Mouse (Mus musculus) splenic B cell, adult 2 months (primary cell): ENCODE data around the gene Skiv2l.
"Not testable (repeated sequence)": the region's sequence is repeated elsewhere in the genome, so short reads cannot be mapped to it uniquely, and the experiment has no call there.

ENCODE experiments used
- DNase-seq: peaks from one replicate; pipeline ENCODE4 v3.0.0-alpha.2; 2011; ENCODE audit warnings: low read depth, low spot score
- H3K27me3 ChIP-seq: 2 replicates; pipeline ENCODE4 v1.6.1; 2012; ENCODE audit warnings: mild to moderate bottlenecking, low read length, moderate library complexity, mixed read lengths; ENCODE audit not compliant: control insufficient read depth, poor library complexity, insufficient read depth, severe bottlenecking
- H3K36me3 ChIP-seq: 2 replicates; pipeline ENCODE4 v1.6.1; 2012; ENCODE audit warnings: mild to moderate bottlenecking, low read length, moderate library complexity, mixed read lengths; ENCODE audit not compliant: control insufficient read depth, poor library complexity, insufficient read depth, severe bottlenecking

Gene Skiv2l

GRCm38 (mm10) chr17:34810411-34810810 lies 39.6 kb downstream of the Skiv2l start:
- H3K27me3 ChIP-seq, DNase-seq, H3K36me3 ChIP-seq: not testable (repeated sequence)

GRCm38 (mm10) chr17:34808599-34809205 lies 41.3 kb downstream of the Skiv2l start:
- DNase-seq = no peak
- H3K27me3 ChIP-seq = no peaks in the 10 kb centered on the region
- no peaks in the 10 kb centered on the region for H3K36me3 ChIP-seq

- DNase-seq = no peak
- no peaks in the 10 kb centered on the region for H3K36me3 ChIP-seq
These were observed 42.8 kb downstream of the Skiv2l start for GRCm38 (mm10) chr17:34807176-34807575.

DNA sequence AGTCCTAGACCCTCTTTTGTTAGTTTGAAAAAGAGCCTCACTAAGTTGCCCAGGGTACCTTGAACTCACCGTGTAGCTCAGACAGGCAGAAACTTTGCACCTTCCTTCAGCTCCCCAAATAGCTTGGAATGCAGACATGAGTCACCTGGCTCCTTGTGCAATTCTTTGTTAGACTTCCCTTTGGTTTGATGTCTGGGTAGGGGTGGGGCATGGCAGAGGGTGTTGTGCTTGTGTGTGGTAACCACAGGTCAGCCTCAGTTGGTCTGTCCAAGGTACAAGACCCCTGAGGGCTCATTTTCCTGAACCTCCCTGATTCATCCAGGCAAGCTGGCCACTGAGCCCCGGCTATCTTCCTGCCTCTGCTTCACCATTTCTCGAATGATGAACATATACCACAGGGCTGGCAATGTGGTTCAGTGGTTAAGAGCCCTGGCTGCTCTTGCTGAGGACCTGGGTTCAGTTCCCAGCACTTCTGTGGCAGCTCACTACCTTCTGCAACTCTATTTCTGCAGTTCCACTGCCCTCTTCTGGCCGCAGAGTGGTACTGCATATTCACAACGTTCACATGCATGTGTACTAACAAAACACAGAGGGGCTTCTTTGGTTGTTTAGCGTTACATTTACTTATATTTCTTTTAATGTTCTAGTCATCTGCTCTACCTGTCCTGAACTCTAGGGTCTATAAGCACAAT lies 45.0 kb downstream of the Skiv2l start:
- H3K36me3 ChIP-seq = no peaks in the 10 kb centered on the region
- DNase-seq = peak; percentile 29

More at GRCm38 (mm10) chr17:34807176-34807575, 42.8 kb downstream of the Skiv2l start:
- no peaks in the 10 kb centered on the region for H3K27me3 ChIP-seq

DNA sequence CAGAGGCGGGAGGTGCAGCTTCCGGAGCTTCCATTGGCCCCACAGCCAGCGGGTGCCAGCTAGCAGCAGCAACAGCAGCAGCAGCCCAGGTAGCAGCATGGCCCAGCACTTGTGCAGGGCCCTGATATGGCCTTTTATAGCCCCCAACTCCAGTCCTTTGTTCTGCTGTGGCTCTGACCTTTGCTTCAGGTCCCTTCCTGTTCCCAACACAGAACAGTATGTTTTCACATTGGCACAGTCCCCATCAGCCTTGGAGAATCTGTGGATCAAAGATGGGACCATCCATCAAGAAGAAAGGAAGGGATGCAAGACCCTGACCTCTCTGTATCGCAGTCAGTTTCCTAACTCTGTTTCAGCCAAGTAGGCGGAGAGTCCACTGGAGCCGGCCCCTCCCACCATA lies 45.7 kb downstream of the Skiv2l start, which contains the start of gene Cyp21a1:
Gene Cyp21a1 (minus strand): TSS at position 261 of the 400 bp plus-strand sequence.
- H3K36me3 ChIP-seq, H3K27me3 ChIP-seq, DNase-seq: not testable (repeated sequence)

More for the DNA sequence above, 45.0 kb downstream of the Skiv2l start:
- H3K27me3 ChIP-seq = no peaks in the 10 kb centered on the region

GRCm38 (mm10) chr17:34803367-34803766 lies 46.6 kb downstream of the Skiv2l start:
- not testable (repeated sequence) for H3K36me3 ChIP-seq

GRCm38 (mm10) chr17:34802756-34803155 lies 47.3 kb downstream of the Skiv2l start:
- DNase-seq, H3K27me3 ChIP-seq, H3K36me3 ChIP-seq: not testable (repeated sequence)

More at GRCm38 (mm10) chr17:34803367-34803766, 46.6 kb downstream of the Skiv2l start:
- H3K27me3 ChIP-seq, DNase-seq: not testable (repeated sequence)

- DNase-seq, H3K27me3 ChIP-seq, H3K36me3 ChIP-seq: not testable (repeated sequence)
These were observed 49.2 kb downstream of the Skiv2l start for GRCm38 (mm10) chr17:34800781-34801305.

DNA sequence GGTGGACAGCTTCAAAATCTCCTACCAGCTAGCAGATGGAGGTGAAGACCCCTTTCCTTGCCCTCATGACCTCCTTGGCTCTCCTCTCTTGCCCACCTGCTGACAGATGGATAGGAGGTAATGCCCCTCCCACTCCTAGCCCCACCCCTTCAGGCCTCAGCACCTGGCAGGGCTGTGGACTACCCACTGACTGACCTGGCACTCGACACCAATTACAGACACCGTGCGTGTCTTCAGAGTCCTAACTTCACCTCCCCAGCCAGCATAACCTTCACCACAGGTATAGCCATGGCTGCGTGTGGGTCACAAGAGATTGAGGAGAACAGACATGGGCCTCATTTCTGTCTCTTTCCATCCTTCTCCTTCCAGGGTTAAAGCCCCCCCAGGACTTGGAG lies 50.5 kb downstream of the Skiv2l start:
- Histone ChIP-seq H3K27me3 (no peaks in the 10 kb centered on the region), H3K36me3 (no peaks in the 10 kb centered on the region)
- DNase-seq = no peak

DNA sequence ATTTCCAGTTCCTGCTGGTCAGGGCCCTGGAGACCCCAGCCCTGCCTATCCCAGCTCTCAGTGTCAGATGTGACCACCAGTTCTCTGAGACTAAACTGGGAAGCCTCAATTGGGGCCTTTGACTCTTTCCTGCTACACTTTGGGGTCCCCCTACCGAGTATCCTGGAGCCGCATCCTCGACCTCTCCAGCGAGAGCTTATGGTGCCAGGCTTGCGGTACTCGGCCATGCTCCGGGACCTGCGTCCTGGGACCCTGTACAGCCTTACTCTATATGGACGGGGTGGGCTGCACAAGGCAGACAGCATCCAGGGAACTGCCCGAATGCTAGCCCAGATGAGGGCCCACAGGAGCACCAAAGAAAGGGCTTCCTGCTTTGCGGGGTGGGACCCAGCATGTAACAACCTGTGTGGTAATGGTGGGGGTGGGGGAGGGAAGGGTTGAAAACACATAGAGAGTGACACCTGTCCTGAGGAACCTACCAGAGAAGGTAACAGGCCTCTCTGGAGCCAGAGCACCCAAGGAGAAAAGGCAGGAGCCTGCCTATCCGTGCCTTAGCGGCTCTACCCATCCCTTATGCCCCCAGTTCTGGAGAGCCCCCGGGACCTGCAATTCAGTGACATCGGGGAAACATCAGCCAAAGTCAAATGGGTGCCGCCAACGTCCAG lies 51.0 kb downstream of the Skiv2l start:
- DNase-seq = no peak
- H3K36me3 ChIP-seq = no peaks in the 10 kb centered on the region
- no peaks in the 10 kb centered on the region for H3K27me3 ChIP-seq

GRCm38 (mm10) chr17:34798071-34798470 lies 51.9 kb downstream of the Skiv2l start:
- H3K27me3 ChIP-seq, DNase-seq, H3K36me3 ChIP-seq: not testable (repeated sequence)

DNA sequence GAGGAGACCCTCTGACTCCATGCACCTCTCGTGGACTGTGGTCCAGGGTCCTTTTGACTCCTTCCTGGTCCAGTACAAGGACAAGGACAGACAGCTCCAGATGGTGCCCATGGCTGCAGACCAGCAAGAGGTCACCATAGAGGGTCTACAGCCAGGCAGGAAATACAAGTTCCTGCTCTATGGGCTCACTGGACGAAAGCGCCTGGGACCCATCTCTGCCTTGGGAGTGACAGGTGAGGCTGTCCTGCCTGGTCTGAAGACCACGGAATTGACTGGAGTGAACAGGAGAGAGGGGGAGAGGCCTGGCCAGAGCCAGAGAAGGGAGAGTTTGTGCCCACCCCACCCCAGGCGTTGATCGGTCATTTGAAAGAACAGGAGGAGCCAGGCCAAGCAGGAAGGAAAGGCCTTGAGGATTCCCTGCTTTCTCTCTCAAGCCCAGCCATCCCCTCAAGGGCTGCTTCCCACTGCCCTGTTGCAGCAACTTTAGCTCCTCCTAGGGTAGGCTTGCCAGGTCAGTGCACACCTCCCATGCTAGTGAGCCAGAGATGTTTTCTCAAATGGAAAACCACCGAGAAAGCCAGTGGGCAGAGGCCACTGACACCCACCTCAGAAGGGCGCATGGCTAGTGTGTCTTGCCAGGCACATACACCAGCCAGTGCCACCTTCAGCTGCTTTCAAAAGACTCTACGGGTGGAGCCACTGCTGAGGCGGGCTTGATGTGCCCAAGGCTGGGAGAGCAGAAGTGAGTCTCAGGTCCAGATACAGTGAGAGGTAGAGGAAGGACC lies 52.6 kb downstream of the Skiv2l start:
- DNase-seq, H3K36me3 ChIP-seq: not testable (repeated sequence)

GRCm38 (mm10) chr17:34796311-34797140 lies 53.5 kb downstream of the Skiv2l start:
- no peaks in the 10 kb centered on the region for H3K27me3 ChIP-seq
- H3K36me3 ChIP-seq = no peaks in the 10 kb centered on the region
- no peak for DNase-seq

More for the DNA sequence above, 52.6 kb downstream of the Skiv2l start:
- H3K27me3 ChIP-seq = not testable (repeated sequence)

GRCm38 (mm10) chr17:34795633-34796032 lies 54.4 kb downstream of the Skiv2l start:
- Histone ChIP-seq H3K36me3 (no peaks in the 10 kb centered on the region), H3K27me3 (no peaks in the 10 kb centered on the region)
- peak; percentile 39 for DNase-seq
